Comparison of ENCODE assay signal across 13 mouse cellular contexts in genomic region chr16:43620359-43620758, GRCm38 (mm10). TPM values are rescaled to one million over a fixed set of nuclear protein-coding genes. Genes with fewer than 3 reads are reported as not detected.
DNase-seq lines count a peak whose midpoint lies in the region; ATAC-seq and TF ChIP-seq lines count a peak whose summit lies in the region.
"Had no signal": no experiment of that assay in that cellular context is flagged by ENCODE, and none has a peak within 500 bp of the region (broad histone marks: within the 10 kb centered on the region; RNA-seq: fewer than 3 reads in every experiment).

No protein-coding gene starts in this region.

- no peak overlapping the region for H3K27ac ChIP-seq in kidney, embryonic 16.5 days (ENCODE audit: low read length)
- H3K27ac ChIP-seq in MEL (ENCODE audit: control insufficient read depth, low read depth, low read length): no peak overlapping the region
- H3K27ac ChIP-seq in forebrain, embryonic 11.5 days (ENCODE audit: low read depth, low read length): no peak overlapping the region; the same call in 1 of the 2 replicates
- H3K27ac ChIP-seq in liver, postnatal 0 days (ENCODE audit: low read depth): no peak overlapping the region

- no peaks in the 10 kb centered on the region for H3K79me2 ChIP-seq in MEL (ENCODE audit: control insufficient read depth, insufficient read depth, low read length, poor library complexity)

- TF ChIP-seq RAD21 in MEL (IDR thresholded peaks at IDR 0.05; ENCODE audit: low read depth, low read length): no peak

- no peak for DNase-seq in kidney, postnatal 25 days
- peak; percentile 38 for DNase-seq in MEL (ENCODE audit: low read depth, low spot score)
- no peak for DNase-seq in forebrain, embryonic 11.5 days (ENCODE audit: low spot score)
- no peak for DNase-seq in urinary bladder, postnatal 14 days (ENCODE audit: low spot score)
- DNase-seq in liver, postnatal 0 days: no peak
- DNase-seq in layer of hippocampus, adult 8-10 months (ENCODE audit: low spot score in 2 of 2): no peak
- DNase-seq: heart, postnatal 14 days; kidney, postnatal 14 days; lung, postnatal 4 days had no signal

- peaks cover 17% of the 10 kb centered on the region; the same call in 1 of the 2 replicates for H3K4me1 ChIP-seq in kidney, embryonic 16.5 days (ENCODE audit: insufficient read depth, low read length)
- H3K4me1 ChIP-seq in MEL (ENCODE audit: control insufficient read depth in 1 of 2, insufficient read depth in 2 of 2, low read length in 2 of 2): peaks cover 0 to 14% of the 10 kb centered on the region in 2 experiments; a peak in 2 of 4 replicates
- H3K4me1 ChIP-seq in forebrain, embryonic 11.5 days (replicated peaks; ENCODE audit: control insufficient read depth, insufficient read depth, low read length): peaks cover 22% of the 10 kb centered on the region; the same call in 1 of the 2 replicates
- no peaks in the 10 kb centered on the region for H3K4me1 ChIP-seq in liver, postnatal 0 days (ENCODE audit: insufficient read depth)

- no peaks in the 10 kb centered on the region for H3K27me3 ChIP-seq in kidney, embryonic 16.5 days (ENCODE audit: insufficient read depth, low read length)
- no peaks in the 10 kb centered on the region for H3K27me3 ChIP-seq in MEL (ENCODE audit: control insufficient read depth in 1 of 2, insufficient read depth in 2 of 2, low read length in 2 of 2)
- H3K27me3 ChIP-seq in forebrain, embryonic 11.5 days (ENCODE audit: control insufficient read depth, insufficient read depth, low read length): no peaks in the 10 kb centered on the region
- H3K27me3 ChIP-seq in liver, postnatal 0 days (ENCODE audit: insufficient read depth, low read length): no peaks in the 10 kb centered on the region

- ATAC-seq in kidney, embryonic 16.5 days (ENCODE audit: low FRiP score, low TSS enrichment): peak; percentile 81
- 0 out of 2 replicates have a peak, but pooled peaks have one; percentile 32 for ATAC-seq in forebrain, embryonic 11.5 days (replicated peaks; ENCODE audit: low FRiP score)
- ATAC-seq in inflammation-experienced regulatory T-cells, adult 6 months: peak; percentile 29
- ATAC-seq in liver, postnatal 0 days: no peak

- H3K36me3 ChIP-seq in kidney, embryonic 16.5 days (ENCODE audit: insufficient read depth, low read length): peaks cover 9% of the 10 kb centered on the region; the same call in 1 of the 2 replicates
- peaks cover 0 to 8% of the 10 kb centered on the region in 2 experiments; a peak in 2 of 4 replicates for H3K36me3 ChIP-seq in MEL (ENCODE audit: control insufficient read depth in 1 of 2, insufficient read depth in 2 of 2, low read length in 2 of 2)
- H3K36me3 ChIP-seq in forebrain, embryonic 11.5 days (ENCODE audit: control insufficient read depth, insufficient read depth, low read length): no peaks in the 10 kb centered on the region; the same call in 1 of the 2 replicates
- H3K36me3 ChIP-seq in liver, postnatal 0 days (replicated peaks; ENCODE audit: insufficient read depth, low read length): no peaks in the 10 kb centered on the region
- H3K36me3 ChIP-seq: G1E had no signal

- no peaks in the 10 kb centered on the region for H3K9me3 ChIP-seq in kidney, embryonic 16.5 days (ENCODE audit: low read length)
- no peaks in the 10 kb centered on the region for H3K9me3 ChIP-seq in MEL (replicated peaks; ENCODE audit: insufficient read depth, low read length)
- H3K9me3 ChIP-seq in forebrain, embryonic 11.5 days (ENCODE audit: control insufficient read depth, low read length): no peaks in the 10 kb centered on the region
- H3K9me3 ChIP-seq in liver, postnatal 0 days (ENCODE audit: low read length): no peaks in the 10 kb centered on the region
- H3K9me3 ChIP-seq: G1E had no signal

- no peak for TF ChIP-seq EP300 in MEL (IDR thresholded peaks at IDR 0.05; ENCODE audit: low read depth in 1 of 2, low read length in 2 of 2)
- no peak for TF ChIP-seq EP300 in liver, postnatal 0 days (IDR thresholded peaks at IDR 0.05; ENCODE audit: low read depth)

- no peak for TF ChIP-seq POLR2A in MEL (IDR thresholded peaks at IDR 0.05; ENCODE audit: control insufficient read depth in 1 of 2, insufficient read depth in 1 of 2, low read depth in 1 of 2, low read length in 2 of 2, poor library complexity in 1 of 2)

- no peak overlapping the region for H3K9ac ChIP-seq in kidney, embryonic 16.5 days (replicated peaks; ENCODE audit: low read length)
- 0 out of 2 replicates have a peak overlapping the region, but pooled peaks have one; percentile 16 for H3K9ac ChIP-seq in MEL (ENCODE audit: control insufficient read depth, low read depth, low read length, poor library complexity, severe bottlenecking)
- no peak overlapping the region for H3K9ac ChIP-seq in forebrain, embryonic 11.5 days (ENCODE audit: low read length)
- H3K9ac ChIP-seq in liver, postnatal 0 days (replicated peaks): no peak overlapping the region

- 12% methylated on average over 2 of the region's 2 CpGs for WGBS in kidney, embryonic 16.5 days
- 11% methylated on average over 2 of the region's 2 CpGs for WGBS in forebrain, embryonic 11.5 days
- WGBS in liver, postnatal 0 days (ENCODE audit: insufficient replicate concordance): 46% methylated on average over 2 of the region's 2 CpGs

- TF ChIP-seq CTCF in MEL (IDR thresholded peaks at IDR 0.05 in 2 of 3, conservative IDR thresholded peaks at IDR 0.05 in 1 of 3; ENCODE audit: control insufficient read depth in 1 of 3, insufficient read depth in 1 of 3, low read depth in 2 of 3, low read length in 3 of 3, poor library complexity in 1 of 3, severe bottlenecking in 1 of 3): no peak
- no peak for TF ChIP-seq CTCF in liver, postnatal 0 days (IDR thresholded peaks at IDR 0.05; ENCODE audit: low read depth)

- H3K4me3 ChIP-seq in kidney, embryonic 16.5 days (ENCODE audit: low read length): no peak overlapping the region
- no peak overlapping the region; a peak in 1 of 4 replicates for H3K4me3 ChIP-seq in MEL (ENCODE audit: control insufficient read depth in 1 of 2, insufficient read depth in 1 of 2, low read depth in 2 of 2, low read length in 2 of 2)
- H3K4me3 ChIP-seq in forebrain, embryonic 11.5 days (ENCODE audit: low read depth, low read length): no peak overlapping the region
- H3K4me3 ChIP-seq in liver, postnatal 0 days (ENCODE audit: low read depth, low read length): no peak overlapping the region

- H3K4me2 ChIP-seq in kidney, embryonic 16.5 days (replicated peaks; ENCODE audit: low read depth, low read length): no peak overlapping the region
- no peak overlapping the region for H3K4me2 ChIP-seq in forebrain, embryonic 11.5 days (ENCODE audit: low read depth, low read length, severe bottlenecking)
- no peak overlapping the region for H3K4me2 ChIP-seq in liver, postnatal 0 days (ENCODE audit: low read depth, low read length)
- H3K4me2 ChIP-seq: liver, embryonic 11.5 days had no signal

TF ChIP-seq in MEL, 35 proteins besides CTCF, POLR2A, EP300 and RAD21:
- TF ChIP-seq POLR2AphosphoS2 (IDR thresholded peaks at IDR 0.05; ENCODE audit: low read length): no peak
- no peak for TF ChIP-seq RCOR1 (IDR thresholded peaks at IDR 0.05; ENCODE audit: low read depth, low read length)
- TF ChIP-seq POLR2AphosphoS5 (IDR thresholded peaks at IDR 0.05; ENCODE audit: borderline replicate concordance, low read depth, low read length): no peak
- TF ChIP-seq ETS1 (IDR thresholded peaks at IDR 0.05; ENCODE audit: low read depth, low read length): no peak
- TF ChIP-seq ZNF384 (IDR thresholded peaks at IDR 0.05; ENCODE audit: low read depth, low read length): no peak
- TF ChIP-seq USF1 (IDR thresholded peaks at IDR 0.05; ENCODE audit: low read depth, low read length): no peak
- no peak for TF ChIP-seq NRF1 (IDR thresholded peaks at IDR 0.05; ENCODE audit: insufficient read depth, low read depth, low read length, poor library complexity, severe bottlenecking)
- TF ChIP-seq MXI1 (IDR thresholded peaks at IDR 0.05; ENCODE audit: low read depth, low read length): no peak
- TF ChIP-seq SMC3 (IDR thresholded peaks at IDR 0.05; ENCODE audit: low read depth, low read length): no peak
- no peak for TF ChIP-seq USF2 (IDR thresholded peaks at IDR 0.05; ENCODE audit: borderline replicate concordance in 1 of 2, insufficient read depth in 1 of 2, low read depth in 1 of 2, low read length in 2 of 2)
- no peak for TF ChIP-seq UBTF (IDR thresholded peaks at IDR 0.05; ENCODE audit: borderline replicate concordance, insufficient read depth, low read depth, low read length)
- TF ChIP-seq GABPA (IDR thresholded peaks at IDR 0.05; ENCODE audit: low read depth, low read length): no peak

RNA-seq across cellular contexts. Expression of gene Tigit, which starts 43.6 kb away (rescaled TPM):
- not detected in 2 replicates for polyA plus RNA-seq in kidney, embryonic 16.5 days (2015; fragmentation: Nextera tagmentation; extraction: Ambion mirVana)
- total RNA-seq in MEL (2012; rRNA removed): 0.39 and 0.85 TPM in 2 replicates
- polyA plus RNA-seq in MEL (2012; ENCODE audit: insufficient read depth in 1 of 2, insufficient read length in 2 of 2, low read depth in 1 of 2, low replicate concordance in 2 of 2, missing spikeins in 1 of 2): 1 to 10 TPM in 1 of 2 experiments, not detected in 1; 7.5 TPM
- not detected in 2 replicates for polyA plus RNA-seq in forebrain, embryonic 11.5 days (2014; fragmentation: Nextera tagmentation; extraction: Ambion mirVana)
- polyA plus RNA-seq in inflammation-experienced regulatory T-cells, adult 6 months (2017; shearing (Covaris generic)): 100 to 1,000 TPM; 353 to 863 (median 573) TPM
- 0.12 TPM in 1 of 2 replicates, not detected in the other for polyA plus RNA-seq in liver, postnatal 0 days (2015; fragmentation: Nextera tagmentation; extraction: Ambion mirVana)
- total RNA-seq in layer of hippocampus, adult 8-10 months (2022): not detected
- total RNA-seq: G1E; heart, postnatal 14 days had no signal
- polyA plus RNA-seq: G1E; liver, embryonic 11.5 days had no signal
